Mouse (Mus musculus): ENCODE measurements at regions not wholly inside any gene's neighbourhood (a gene's known extent, or its start where the extent isn't known, plus 50 kb on each side); places are given as distances from the start of the nearest gene placed in this dataset.

DNA sequence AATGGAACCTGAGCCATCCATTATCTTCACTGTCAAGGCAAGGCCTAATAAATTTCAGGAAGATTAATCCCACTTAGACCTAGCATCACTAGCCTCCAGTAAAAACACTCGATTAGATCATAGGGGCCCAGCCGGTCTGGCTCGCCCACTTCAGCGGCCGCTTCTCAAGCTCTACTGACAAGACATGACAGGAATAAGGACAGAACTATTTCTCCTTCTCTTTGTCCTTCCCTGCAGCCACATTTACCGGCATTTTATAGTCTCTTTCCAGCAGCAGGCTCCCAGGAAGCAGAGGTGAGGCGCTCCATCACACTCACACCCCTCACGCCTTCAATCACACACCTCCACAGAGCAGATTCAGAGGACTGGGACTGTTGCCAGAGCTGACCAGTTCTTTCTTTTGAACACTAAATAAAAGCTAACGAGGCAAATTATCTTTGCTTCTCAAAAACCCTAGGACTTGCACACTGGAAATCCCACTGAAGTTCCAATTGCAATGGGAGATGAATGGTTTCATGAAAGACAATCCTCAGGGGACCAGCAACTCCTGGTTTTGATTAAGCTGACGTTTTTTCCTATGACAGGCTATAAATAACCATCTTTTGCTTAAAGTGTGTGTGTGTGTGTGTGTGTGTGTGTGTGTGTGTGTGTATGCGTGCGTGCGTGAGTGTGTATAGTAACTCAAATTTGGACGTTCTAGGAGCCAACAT, 184.6 kb downstream of the Sox4 start:
- Histone ChIP-seq H3K9ac (ENCODE audit: low read length) (no peak overlapping the region), H3K27me3 (ENCODE audit: control insufficient read depth, insufficient read depth, low read length) (no peaks in the 10 kb centered on the region), H3K9me3 (ENCODE audit: control insufficient read depth, low read length) (no peaks in the 10 kb centered on the region), H3K4me2 (ENCODE audit: low read depth) (no peak overlapping the region), H3K4me1 (ENCODE audit: control insufficient read depth, insufficient read depth, low read length) (peaks cover 8% of the 10 kb centered on the region), H3K4me3 (ENCODE audit: low read depth, low read length) (no peak overlapping the region), H3K36me3 (ENCODE audit: control insufficient read depth, insufficient read depth, low read length) (no peaks in the 10 kb centered on the region), H3K27ac (ENCODE audit: low read depth, low read length) (peak overlapping the region; percentile 70)
- WGBS, result 44% methylated on average over 14 of the region's 14 CpGs
- ATAC-seq (ENCODE audit: insufficient read depth, low FRiP score, low TSS enrichment) (peak; percentile 41; the same call in 1 of the 2 replicates), DNase-seq (ENCODE audit: low spot score) (peak; percentile 35)

DNA sequence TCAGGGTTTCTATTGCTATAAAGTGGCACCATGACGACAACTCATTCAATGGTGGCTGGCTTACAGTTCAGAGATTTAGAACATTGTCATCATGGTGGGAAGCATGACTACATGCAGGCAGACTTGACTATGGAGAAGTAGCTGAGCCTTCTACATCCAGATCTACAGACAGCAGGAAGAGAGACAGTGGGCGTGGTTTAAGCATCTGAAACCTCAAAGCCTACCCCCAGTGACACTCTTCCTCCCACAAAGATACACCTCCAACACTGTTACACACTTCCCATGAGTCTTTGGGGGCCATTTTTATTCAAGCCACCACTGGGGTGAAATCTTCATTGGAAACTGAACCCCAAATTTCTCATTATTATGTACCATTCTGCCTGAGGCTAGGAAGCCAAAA, 191.0 kb downstream of the Sox4 start:
- no peak overlapping the region for H3K9ac ChIP-seq (ENCODE audit: low read length)
- H3K4me1 ChIP-seq (ENCODE audit: control insufficient read depth, insufficient read depth, low read length), result peaks cover 16% of the 10 kb centered on the region
- WGBS, result 94% methylated on average over 2 of the region's 2 CpGs
- no peak for DNase-seq (ENCODE audit: low spot score)
- H3K27ac ChIP-seq (ENCODE audit: low read depth, low read length), result no peak overlapping the region
- H3K27me3 ChIP-seq (ENCODE audit: control insufficient read depth, insufficient read depth, low read length), result no peaks in the 10 kb centered on the region
- H3K9me3 ChIP-seq (ENCODE audit: control insufficient read depth, low read length), result no peaks in the 10 kb centered on the region
- H3K36me3 ChIP-seq (ENCODE audit: control insufficient read depth, insufficient read depth, low read length), result no peaks in the 10 kb centered on the region
- no peak overlapping the region for H3K4me3 ChIP-seq (ENCODE audit: low read depth, low read length)
- no peak for ATAC-seq (ENCODE audit: insufficient read depth, low FRiP score, low TSS enrichment)
- no peak overlapping the region for H3K4me2 ChIP-seq (ENCODE audit: low read depth)

DNA sequence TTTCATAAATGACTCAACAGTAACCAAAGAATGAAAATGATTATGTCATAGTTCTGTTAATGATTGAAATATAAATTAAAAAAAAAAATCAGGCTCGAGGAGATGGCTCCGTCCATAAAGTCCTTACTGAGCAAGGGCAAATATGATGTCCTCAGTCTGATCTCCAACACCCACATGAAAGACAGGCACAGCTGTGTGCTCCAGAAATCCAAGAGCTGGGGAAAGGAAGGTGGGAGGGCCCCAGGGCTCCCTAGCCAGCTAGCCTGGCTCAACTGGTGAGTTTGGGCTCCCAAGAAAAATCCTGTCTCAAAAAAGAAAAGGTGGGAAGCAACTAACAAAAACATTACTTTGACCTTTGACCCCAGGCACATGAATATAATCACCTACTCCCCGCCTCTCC, 194.5 kb downstream of the Sox4 start:
- H3K9ac ChIP-seq (ENCODE audit: low read length), result no peak overlapping the region
- no peaks in the 10 kb centered on the region for H3K9me3 ChIP-seq (ENCODE audit: control insufficient read depth, low read length)
- 39% methylated on average over 3 of the region's 3 CpGs for WGBS
- H3K4me1 ChIP-seq (ENCODE audit: control insufficient read depth, insufficient read depth, low read length), result peaks cover 29% of the 10 kb centered on the region
- DNase-seq (ENCODE audit: low spot score) (no peak), ATAC-seq (ENCODE audit: insufficient read depth, low FRiP score, low TSS enrichment) (no peak)
- no peak overlapping the region for H3K4me2 ChIP-seq (ENCODE audit: low read depth)
- H3K4me3 ChIP-seq (ENCODE audit: low read depth, low read length), result no peak overlapping the region
- no peak overlapping the region for H3K27ac ChIP-seq (ENCODE audit: low read depth, low read length)
- no peaks in the 10 kb centered on the region for H3K36me3 ChIP-seq (ENCODE audit: control insufficient read depth, insufficient read depth, low read length)
- no peaks in the 10 kb centered on the region for H3K27me3 ChIP-seq (ENCODE audit: control insufficient read depth, insufficient read depth, low read length)

- no peaks in the 10 kb centered on the region for H3K36me3 ChIP-seq (ENCODE audit: control insufficient read depth, insufficient read depth, low read length)
- peaks cover 29% of the 10 kb centered on the region for H3K4me1 ChIP-seq (ENCODE audit: control insufficient read depth, insufficient read depth, low read length)
- 3% methylated on average over 11 of the region's 13 CpGs for WGBS
- peak overlapping the region; percentile 14; the same call in 1 of the 2 replicates for H3K4me3 ChIP-seq (ENCODE audit: low read depth, low read length)
- DNase-seq (ENCODE audit: low spot score) (peak; percentile 72), ATAC-seq (ENCODE audit: insufficient read depth, low FRiP score, low TSS enrichment) (peak; percentile 54; the same call in 1 of the 2 replicates)
- no peaks in the 10 kb centered on the region for H3K27me3 ChIP-seq (ENCODE audit: control insufficient read depth, insufficient read depth, low read length)
- peak overlapping the region; percentile 61 for H3K27ac ChIP-seq (ENCODE audit: low read depth, low read length)
- H3K4me2 ChIP-seq (ENCODE audit: low read depth), result peak overlapping the region; percentile 56
- H3K9me3 ChIP-seq (ENCODE audit: control insufficient read depth, low read length), result no peaks in the 10 kb centered on the region
- H3K9ac ChIP-seq (ENCODE audit: low read length), result peak overlapping the region; percentile 44
Measured at GRCm38 (mm10) chr13:28757846-28758522, 195.5 kb downstream of the Sox4 start.

DNA sequence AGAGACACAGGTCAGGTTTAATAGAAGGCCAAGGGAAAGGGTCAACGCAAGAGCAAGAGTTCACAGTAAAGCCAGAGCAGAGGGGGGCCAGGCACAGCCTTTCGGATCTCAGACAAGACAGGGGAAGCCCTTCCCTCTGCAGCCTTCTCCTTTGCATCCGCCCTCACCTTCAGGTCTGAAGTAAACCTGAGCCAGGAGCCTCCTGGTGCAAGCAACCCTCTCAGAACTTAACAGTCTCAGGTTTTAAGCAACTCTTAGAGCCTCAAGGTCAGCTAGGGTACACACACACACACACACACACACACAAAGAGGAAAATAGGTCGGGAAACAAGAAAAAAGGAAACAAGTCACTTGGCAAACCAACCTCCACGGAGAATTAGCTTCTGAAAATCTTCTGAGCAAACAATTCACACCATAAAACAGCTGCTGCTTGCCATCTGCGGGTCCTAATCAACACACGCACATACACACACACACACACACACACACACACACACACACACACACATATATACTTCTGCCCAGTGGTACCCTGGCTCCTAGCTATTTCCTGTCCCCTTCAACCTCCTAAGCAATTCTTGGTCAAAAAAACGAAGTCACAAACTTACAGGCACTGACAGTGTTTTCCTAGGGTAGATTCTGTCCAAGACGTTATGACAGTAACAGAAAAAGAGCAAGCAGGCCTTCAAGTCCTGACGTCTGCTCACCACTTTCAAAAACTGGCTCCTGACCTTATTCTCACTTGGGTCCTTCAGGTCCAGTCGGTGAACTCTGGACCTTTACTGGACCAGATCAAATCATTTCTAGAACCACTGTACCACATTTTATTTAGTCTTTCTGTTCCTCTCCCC, 196.4 kb downstream of the Sox4 start:
- WGBS, result 26% methylated on average over 11 of the region's 11 CpGs
- no peaks in the 10 kb centered on the region for H3K27me3 ChIP-seq (ENCODE audit: control insufficient read depth, insufficient read depth, low read length)
- ATAC-seq (ENCODE audit: insufficient read depth, low FRiP score, low TSS enrichment) (no peak), DNase-seq (ENCODE audit: low spot score) (no peak)
- H3K9me3 ChIP-seq (ENCODE audit: control insufficient read depth, low read length), result no peaks in the 10 kb centered on the region
- H3K4me3 ChIP-seq (ENCODE audit: low read depth, low read length), result no peak overlapping the region
- H3K36me3 ChIP-seq (ENCODE audit: control insufficient read depth, insufficient read depth, low read length), result no peaks in the 10 kb centered on the region
- peaks cover 29% of the 10 kb centered on the region for H3K4me1 ChIP-seq (ENCODE audit: control insufficient read depth, insufficient read depth, low read length)
- peak overlapping the region; percentile 56 for H3K4me2 ChIP-seq (ENCODE audit: low read depth)
- H3K27ac ChIP-seq (ENCODE audit: low read depth, low read length), result peak overlapping the region; percentile 61
- peak overlapping the region; percentile 44 for H3K9ac ChIP-seq (ENCODE audit: low read length)

DNA sequence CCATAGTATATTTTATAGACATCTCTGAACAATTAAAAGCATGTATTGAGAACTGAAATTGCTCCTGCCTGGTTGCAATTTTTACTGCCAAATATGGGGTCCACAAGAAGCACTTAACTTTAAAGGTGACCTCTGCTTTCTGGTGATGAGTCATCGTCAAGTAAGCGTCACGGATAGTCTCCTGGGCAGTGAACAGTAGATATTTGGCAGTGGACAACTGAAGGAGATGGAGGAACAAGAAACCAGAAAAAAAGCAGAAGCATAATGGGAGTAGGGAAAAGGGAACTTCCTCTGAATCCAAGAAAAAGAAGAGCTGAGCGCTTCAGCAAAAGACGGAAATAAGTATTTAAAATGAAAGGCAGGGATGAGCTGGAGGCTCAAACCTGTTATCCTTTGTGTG, 199.3 kb downstream of the Sox4 start:
- DNase-seq (ENCODE audit: low spot score) (no peak), ATAC-seq (ENCODE audit: insufficient read depth, low FRiP score, low TSS enrichment) (no peak)
- no peak overlapping the region for H3K4me3 ChIP-seq (ENCODE audit: low read depth, low read length)
- H3K4me2 ChIP-seq (ENCODE audit: low read depth), result no peak overlapping the region
- peaks cover 29% of the 10 kb centered on the region for H3K4me1 ChIP-seq (ENCODE audit: control insufficient read depth, insufficient read depth, low read length)
- WGBS, result 80% methylated on average over 5 of the region's 5 CpGs
- no peak overlapping the region for H3K27ac ChIP-seq (ENCODE audit: low read depth, low read length)
- H3K9me3 ChIP-seq (ENCODE audit: control insufficient read depth, low read length), result no peaks in the 10 kb centered on the region
- no peaks in the 10 kb centered on the region for H3K36me3 ChIP-seq (ENCODE audit: control insufficient read depth, insufficient read depth, low read length)
- H3K27me3 ChIP-seq (ENCODE audit: control insufficient read depth, insufficient read depth, low read length), result no peaks in the 10 kb centered on the region
- H3K9ac ChIP-seq (ENCODE audit: low read length), result no peak overlapping the region

DNA sequence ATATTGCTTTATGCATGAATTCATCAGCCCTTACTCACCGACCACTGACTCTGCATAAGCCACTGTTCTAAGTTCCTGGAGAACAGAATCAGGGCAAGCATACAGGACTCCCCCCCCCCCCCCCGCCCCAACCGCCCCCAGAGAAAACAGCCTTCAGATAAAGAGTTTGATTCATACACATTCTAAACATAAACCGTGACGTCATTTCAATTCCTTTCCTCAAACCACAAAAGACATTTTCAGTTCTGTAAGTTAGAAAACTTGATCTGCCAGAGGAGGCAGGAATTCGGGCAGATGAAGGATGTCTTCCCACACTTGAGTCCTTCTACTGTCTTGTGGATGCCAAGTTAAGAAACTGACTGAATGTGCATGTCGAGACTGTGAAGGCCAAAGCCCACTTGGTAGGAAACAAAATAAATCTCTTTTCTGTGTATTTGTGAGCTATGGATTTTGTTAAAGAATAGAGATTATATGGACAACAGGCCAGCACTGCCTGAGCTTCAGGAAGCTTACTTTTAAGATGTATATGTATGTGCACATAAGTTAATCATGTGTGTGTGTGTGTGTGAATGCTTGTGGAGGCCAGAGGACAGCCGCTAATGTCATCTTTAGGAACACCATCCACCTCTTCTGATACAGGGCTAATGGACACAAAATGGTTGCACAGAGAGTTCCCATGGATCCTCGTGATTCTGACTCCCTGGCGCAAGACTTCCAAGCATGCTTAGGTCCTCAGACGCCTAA, 202.4 kb downstream of the Sox4 start:
- Histone ChIP-seq H3K9me3 (ENCODE audit: control insufficient read depth, low read length) (no peaks in the 10 kb centered on the region), H3K4me1 (ENCODE audit: control insufficient read depth, insufficient read depth, low read length) (no peaks in the 10 kb centered on the region; the same call in 1 of the 2 replicates), H3K36me3 (ENCODE audit: control insufficient read depth, insufficient read depth, low read length) (no peaks in the 10 kb centered on the region), H3K27me3 (ENCODE audit: control insufficient read depth, insufficient read depth, low read length) (no peaks in the 10 kb centered on the region), H3K27ac (ENCODE audit: low read depth, low read length) (no peak overlapping the region), H3K9ac (ENCODE audit: low read length) (no peak overlapping the region), H3K4me3 (ENCODE audit: low read depth, low read length) (no peak overlapping the region), H3K4me2 (ENCODE audit: low read depth) (no peak overlapping the region)
- ATAC-seq (ENCODE audit: insufficient read depth, low FRiP score, low TSS enrichment) (no peak), DNase-seq (ENCODE audit: low spot score) (no peak)
- WGBS, result 94% methylated on average over 11 of the region's 11 CpGs

- no peaks in the 10 kb centered on the region for H3K9me3 ChIP-seq (ENCODE audit: control insufficient read depth, low read length)
- H3K27me3 ChIP-seq (ENCODE audit: control insufficient read depth, insufficient read depth, low read length), result no peaks in the 10 kb centered on the region
- no peak overlapping the region for H3K4me2 ChIP-seq (ENCODE audit: low read depth)
- ATAC-seq (ENCODE audit: insufficient read depth, low FRiP score, low TSS enrichment) (no peak), DNase-seq (ENCODE audit: low spot score) (no peak)
- H3K4me3 ChIP-seq (ENCODE audit: low read depth, low read length), result no peak overlapping the region
- 57% methylated on average over 7 of the region's 7 CpGs for WGBS
- H3K27ac ChIP-seq (ENCODE audit: low read depth, low read length), result no peak overlapping the region
- H3K4me1 ChIP-seq (ENCODE audit: control insufficient read depth, insufficient read depth, low read length), result peaks cover 4% of the 10 kb centered on the region; the same call in 1 of the 2 replicates
- no peak overlapping the region for H3K9ac ChIP-seq (ENCODE audit: low read length)
- no peaks in the 10 kb centered on the region for H3K36me3 ChIP-seq (ENCODE audit: control insufficient read depth, insufficient read depth, low read length)
Measured at GRCm38 (mm10) chr13:28740158-28740670, 213.3 kb downstream of the Sox4 start.
